Mouse (Mus musculus) thymus, adult 2 months (tissue): ENCODE measurements at regions not wholly inside any gene's neighbourhood (a gene's known extent, or its start where the extent isn't known, plus 50 kb on each side); places are given as distances from the start of the nearest gene placed in this dataset.

Experiments used
- DNase-seq: peaks from one replicate; pipeline ENCODE4 v3.0.0; 2021
- H3K27ac ChIP-seq: fragments of 200-500 bp; 2 replicates; pipeline ENCODE4 v1.5.1; 2012; ENCODE audit warnings: low read length, control low read depth; ENCODE audit not compliant: control insufficient read depth, insufficient read depth
- H3K27me3 ChIP-seq: fragments of 200-500 bp; 2 replicates; pipeline ENCODE4 v1.6.1; 2012; ENCODE audit warnings: mild to moderate bottlenecking, low read length, moderate library complexity, mixed read lengths; ENCODE audit not compliant: control insufficient read depth, insufficient read depth
- H3K36me3 ChIP-seq: fragments of 200-500 bp; 2 replicates; pipeline ENCODE4 v1.6.1; 2012; ENCODE audit warnings: mild to moderate bottlenecking, low read length, moderate library complexity; ENCODE audit not compliant: control insufficient read depth, insufficient read depth
- H3K4me1 ChIP-seq: fragments of 200-500 bp; replicated peaks from 2 replicates; pipeline ENCODE4 v1.6.1; 2012; ENCODE audit warnings: low read length; ENCODE audit not compliant: control insufficient read depth, insufficient read depth
- H3K4me3 ChIP-seq: fragments of 200-500 bp; 2 replicates; pipeline ENCODE4 v1.5.1; 2012; ENCODE audit warnings: mild to moderate bottlenecking, low read length, control low read depth, moderate library complexity; ENCODE audit not compliant: control insufficient read depth, insufficient read depth
- CTCF ChIP-seq: fragments of 200-500 bp; IDR thresholded peaks from 2 replicates; pipeline ENCODE4 v1.5.1; 2012; ENCODE audit warnings: mild to moderate bottlenecking, control low read depth, low read length, moderate library complexity, borderline replicate concordance; ENCODE audit not compliant: control insufficient read depth, poor library complexity, insufficient read depth; ENCODE audit errors: extremely low read depth
- POLR2A ChIP-seq: fragments of 200-500 bp; IDR thresholded peaks from 2 replicates; pipeline ENCODE4 v1.6.1; 2012; ENCODE audit warnings: mild to moderate bottlenecking, low read length, control low read depth, moderate library complexity; ENCODE audit not compliant: control insufficient read depth, poor library complexity, insufficient read depth; ENCODE audit errors: extremely low read depth
- WGBS: fragments of 180-500 bp; shearing (Covaris S2); methylation state at CpG from one replicate; pipeline ENCODE4 v1.1.7; 2018; 5-methylcytosine and 5-hydroxymethylcytosine counted together

GRCm38 (mm10) chr8:34305542-34306485, 194.3 kb upstream of the Gm10131 start:
- Histone ChIP-seq H3K27ac (no peak overlapping the region), H3K4me3 (no peak overlapping the region), H3K36me3 (no peaks in the 10 kb centered on the region), H3K27me3 (no peaks in the 10 kb centered on the region), H3K4me1 (peaks cover 1% of the 10 kb centered on the region)
- TF ChIP-seq POLR2A (no peak), CTCF (no peak)
- WGBS = 76% methylated on average over 7 of the region's 7 CpGs
- no peak for DNase-seq

GRCm38 (mm10) chr8:34303815-34304214, 192.3 kb upstream of the Gm10131 start:
- WGBS = 96% methylated on average over 11 of the region's 11 CpGs
- H3K27me3 ChIP-seq = no peaks in the 10 kb centered on the region
- no peak for TF ChIP-seq CTCF
- no peak for TF ChIP-seq POLR2A
- no peak overlapping the region for H3K27ac ChIP-seq
- DNase-seq = no peak
- peaks cover 8% of the 10 kb centered on the region for H3K4me1 ChIP-seq
- no peaks in the 10 kb centered on the region for H3K36me3 ChIP-seq
- H3K4me3 ChIP-seq = no peak overlapping the region

GRCm38 (mm10) chr8:34300331-34300903, 188.9 kb upstream of the Gm10131 start:
- Histone ChIP-seq H3K36me3 (no peaks in the 10 kb centered on the region), H3K27ac (no peak overlapping the region), H3K4me1 (peaks cover 8% of the 10 kb centered on the region), H3K27me3 (no peaks in the 10 kb centered on the region), H3K4me3 (no peak overlapping the region)
- TF ChIP-seq POLR2A = no peak
- DNase-seq = no peak
- WGBS = 71% methylated on average over 15 of the region's 15 CpGs

- 81% methylated on average over 8 of the region's 8 CpGs for WGBS
- Histone ChIP-seq H3K36me3 (no peaks in the 10 kb centered on the region), H3K27me3 (no peaks in the 10 kb centered on the region), H3K27ac (no peak overlapping the region), H3K4me3 (no peak overlapping the region), H3K4me1 (no peaks in the 10 kb centered on the region)
- TF ChIP-seq POLR2A (no peak), CTCF (no peak)
- DNase-seq = no peak
Observed at GRCm38 (mm10) chr8:34294721-34295120, 183.2 kb upstream of the Gm10131 start.

- H3K27me3 ChIP-seq = no peaks in the 10 kb centered on the region
- no peak overlapping the region for H3K4me3 ChIP-seq
- no peaks in the 10 kb centered on the region for H3K4me1 ChIP-seq
- DNase-seq = no peak
- 83% methylated on average over 4 of the region's 4 CpGs for WGBS
- TF ChIP-seq CTCF (no peak), POLR2A (no peak)
- H3K36me3 ChIP-seq = no peaks in the 10 kb centered on the region
- no peak overlapping the region for H3K27ac ChIP-seq
Observed at GRCm38 (mm10) chr8:34290670-34291069, 179.1 kb upstream of the Gm10131 start.

- no peak overlapping the region for H3K4me3 ChIP-seq
- TF ChIP-seq POLR2A = no peak
- TF ChIP-seq CTCF = no peak
- 91% methylated on average over 2 of the region's 2 CpGs for WGBS
Observed at GRCm38 (mm10) chr8:34287801-34288200, 176.3 kb upstream of the Gm10131 start.

GRCm38 (mm10) chr8:34284576-34284975, 173.0 kb upstream of the Gm10131 start:
- Histone ChIP-seq H3K4me3 (no peak overlapping the region), H3K27ac (no peak overlapping the region), H3K36me3 (no peaks in the 10 kb centered on the region), H3K4me1 (peaks cover 9% of the 10 kb centered on the region), H3K27me3 (no peaks in the 10 kb centered on the region)
- TF ChIP-seq POLR2A = no peak
- no peak for TF ChIP-seq CTCF
- no peak for DNase-seq
- 98% methylated on average over 3 of the region's 3 CpGs for WGBS

More at GRCm38 (mm10) chr8:34287801-34288200, 176.3 kb upstream of the Gm10131 start:
- Histone ChIP-seq H3K4me1 (no peaks in the 10 kb centered on the region), H3K36me3 (no peaks in the 10 kb centered on the region), H3K27ac (no peak overlapping the region), H3K27me3 (no peaks in the 10 kb centered on the region)
- DNase-seq = no peak
